Mouse (Mus musculus) limb, embryonic 12.5 days (tissue): ENCODE measurements around the gene Scn9a. TPM values are rescaled to one million over a fixed set of nuclear protein-coding genes. Genes with fewer than 3 reads are reported as not detected.

Experiments used
- ATAC-seq: fragments of 200-750 bp; cut with Nextera tagmentation; 2 replicates; pipeline ENCODE4 v1.8.0; 2017; ENCODE audit warnings: low read depth, moderate TSS enrichment; ENCODE audit not compliant: insufficient number of reproducible peaks, insufficient read depth, low FRiP score, low TSS enrichment
- H3K27ac ChIP-seq: fragments of 300-500 bp; sonication (generic); 2 replicates; pipeline ENCODE4 v1.5.1; 2016; ENCODE audit warnings: mild to moderate bottlenecking, moderate library complexity
- H3K27me3 ChIP-seq: fragments of 300-500 bp; sonication (generic); 2 replicates; pipeline ENCODE4 v1.6.1; 2016; ENCODE audit warnings: mild to moderate bottlenecking, moderate library complexity
- H3K36me3 ChIP-seq: fragments of 300-500 bp; sonication (generic); 2 replicates; pipeline ENCODE4 v1.6.1; 2016; ENCODE audit warnings: mild to moderate bottlenecking, moderate library complexity
- H3K4me1 ChIP-seq: fragments of 300-500 bp; sonication (generic); replicated peaks from 2 replicates; pipeline ENCODE4 v1.6.1; 2016
- H3K4me2 ChIP-seq: fragments of 300-500 bp; sonication (generic); 2 replicates; pipeline ENCODE4 v1.6.1; 2016; ENCODE audit warnings: mild to moderate bottlenecking, moderate library complexity
- H3K4me3 ChIP-seq: fragments of 300-500 bp; sonication (generic); replicated peaks from 2 replicates; pipeline ENCODE4 v1.5.1; 2016; ENCODE audit warnings: mild to moderate bottlenecking
- H3K9ac ChIP-seq: fragments of 300-500 bp; sonication (generic); replicated peaks from 2 replicates; pipeline ENCODE4 v1.6.1; 2016; ENCODE audit warnings: mild to moderate bottlenecking, moderate library complexity
- H3K9me3 ChIP-seq: fragments of 300-500 bp; sonication (generic); 2 replicates; pipeline ENCODE4 v1.6.1; 2016; ENCODE audit warnings: mild to moderate bottlenecking, moderate library complexity
- WGBS: fragments of 180-500 bp; shearing (Covaris S2); methylation state at CpG from one replicate; pipeline ENCODE4 v1.1.7; 2016; 5-methylcytosine and 5-hydroxymethylcytosine counted together
- polyA plus RNA-seq: library from polyadenylated mRNA; unstranded; fragments of >200 nt; fragmentation: Nextera tagmentation; extraction: Ambion mirVana; gene quantifications from 2 replicates; pipeline ENCODE4 v1.2.1, GENCODE M21; 2016

Gene Scn9a
- polyA plus RNA-seq, 1 experiment from 2014 or later, result 1.5 TPM

DNA sequence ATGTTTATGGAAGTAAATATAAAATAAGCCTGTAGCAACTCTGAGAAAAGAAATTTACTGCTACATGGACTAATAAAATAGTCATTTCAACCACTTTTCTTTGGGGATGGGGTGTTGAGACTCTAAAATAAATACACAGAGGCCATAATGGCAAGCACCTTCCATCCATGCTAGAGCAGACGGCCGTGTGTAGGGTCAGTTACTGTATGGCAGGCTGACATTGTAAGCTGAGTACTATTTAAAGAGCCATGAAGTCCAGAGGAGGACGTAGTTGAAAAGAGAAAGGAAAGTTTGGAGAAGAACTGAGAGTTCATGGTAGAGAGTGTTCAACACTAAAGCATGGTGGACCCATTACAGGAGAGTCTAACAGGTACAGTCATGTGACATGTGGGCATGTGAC is 86.5 kb downstream of the Scn9a start:
- 83% methylated on average over 3 of the region's 3 CpGs for whole genome bisulfite sequencing
- H3K27ac ChIP-seq, result no peak overlapping the region
- ATAC-seq, result no peak
- H3K4me1 ChIP-seq, result no peaks in the 10 kb centered on the region
- H3K9ac ChIP-seq, result no peak overlapping the region
- no peak overlapping the region for H3K4me3 ChIP-seq
- no peaks in the 10 kb centered on the region for H3K27me3 ChIP-seq
- no peak overlapping the region for H3K4me2 ChIP-seq
- no peaks in the 10 kb centered on the region for H3K9me3 ChIP-seq
- H3K36me3 ChIP-seq, result no peaks in the 10 kb centered on the region

DNA sequence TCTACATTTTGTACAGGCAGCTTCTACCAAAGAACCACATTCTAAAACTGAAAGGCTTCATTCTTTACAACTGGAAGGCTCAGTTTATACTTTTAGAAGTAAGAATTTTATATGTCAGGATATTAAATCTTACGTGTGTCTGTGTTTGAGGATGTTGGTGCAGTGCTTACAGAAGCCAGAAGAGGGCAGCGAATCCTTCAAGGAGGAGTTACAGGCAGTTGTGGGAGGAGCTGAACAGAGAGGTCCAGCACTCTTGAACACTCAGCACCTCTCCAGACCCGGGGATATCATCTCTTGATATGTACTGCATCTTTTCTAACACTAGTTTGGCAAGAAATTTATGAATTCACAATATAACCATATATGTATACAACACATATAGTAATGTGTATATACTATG is 114.8 kb downstream of the Scn9a start:
- Histone ChIP-seq H3K36me3 (no peaks in the 10 kb centered on the region), H3K27me3 (no peaks in the 10 kb centered on the region), H3K4me3 (no peak overlapping the region), H3K4me2 (no peak overlapping the region), H3K9ac (no peak overlapping the region), H3K9me3 (no peaks in the 10 kb centered on the region), H3K4me1 (no peaks in the 10 kb centered on the region), H3K27ac (no peak overlapping the region)
- 73% methylated on average over 3 of the region's 3 CpGs for WGBS
- no peak for ATAC-seq

GRCm38 (mm10) chr2:66511424-66511823 is 123.3 kb downstream of the Scn9a start:
- H3K9ac ChIP-seq, result no peak overlapping the region
- no peaks in the 10 kb centered on the region for H3K9me3 ChIP-seq
- no peak for ATAC-seq
- WGBS, result 72% methylated on average over 2 of the region's 2 CpGs
- H3K4me1 ChIP-seq, result no peaks in the 10 kb centered on the region
- H3K27ac ChIP-seq, result no peak overlapping the region
- no peaks in the 10 kb centered on the region for H3K27me3 ChIP-seq
- no peak overlapping the region for H3K4me3 ChIP-seq
- no peaks in the 10 kb centered on the region for H3K36me3 ChIP-seq
- H3K4me2 ChIP-seq, result no peak overlapping the region

DNA sequence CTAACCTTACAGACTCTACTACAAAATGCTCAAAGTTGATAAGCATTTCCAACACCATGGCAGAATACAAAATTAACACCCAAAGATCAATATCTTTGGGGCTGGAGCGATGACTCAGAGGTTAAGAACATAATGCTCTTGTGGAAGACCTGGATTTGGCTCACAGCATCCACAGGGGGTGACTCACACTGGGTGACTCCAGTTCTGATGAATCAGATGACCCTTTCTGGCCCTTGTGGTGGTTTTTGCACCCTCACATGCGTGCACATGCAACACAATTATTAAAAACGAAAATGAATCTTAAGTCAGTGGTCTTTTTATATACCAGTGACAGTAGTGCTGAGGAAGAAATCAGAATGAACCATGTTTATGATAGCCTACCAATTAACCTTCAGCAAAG is 126.7 kb downstream of the Scn9a start:
- no peaks in the 10 kb centered on the region for H3K27me3 ChIP-seq
- H3K36me3 ChIP-seq, result no peaks in the 10 kb centered on the region
- no peak overlapping the region for H3K9ac ChIP-seq
- no peak overlapping the region for H3K4me2 ChIP-seq
- WGBS, result 79% methylated on average over 3 of the region's 3 CpGs
- H3K9me3 ChIP-seq, result no peaks in the 10 kb centered on the region
- H3K4me1 ChIP-seq, result no peaks in the 10 kb centered on the region
- H3K4me3 ChIP-seq, result no peak overlapping the region
- ATAC-seq, result no peak
- no peak overlapping the region for H3K27ac ChIP-seq

DNA sequence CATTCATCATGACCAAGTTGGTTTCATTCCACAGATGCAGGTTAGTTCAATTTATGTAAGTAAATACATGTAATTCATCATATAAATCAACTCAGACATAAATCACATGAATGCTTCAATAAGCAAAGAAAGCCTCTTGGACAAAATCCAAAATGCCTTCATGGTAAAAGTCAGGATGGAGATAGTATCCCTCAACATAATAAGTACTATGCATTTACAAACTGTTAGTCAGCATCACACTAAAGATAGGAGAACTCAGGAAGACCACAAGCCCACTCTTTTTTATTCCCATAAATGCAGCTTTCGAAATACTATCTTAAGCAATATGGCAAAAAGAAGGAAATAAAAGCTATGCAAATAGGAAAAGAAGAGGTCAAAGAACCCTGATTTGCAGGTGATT is 127.1 kb downstream of the Scn9a start:
- WGBS, result 93% methylated on average over 1 of the region's 1 CpGs
- Histone ChIP-seq H3K27me3 (no peaks in the 10 kb centered on the region), H3K4me3 (no peak overlapping the region), H3K27ac (no peak overlapping the region), H3K9me3 (no peaks in the 10 kb centered on the region), H3K4me1 (no peaks in the 10 kb centered on the region), H3K9ac (no peak overlapping the region), H3K36me3 (no peaks in the 10 kb centered on the region), H3K4me2 (no peak overlapping the region)
- ATAC-seq, result no peak

DNA sequence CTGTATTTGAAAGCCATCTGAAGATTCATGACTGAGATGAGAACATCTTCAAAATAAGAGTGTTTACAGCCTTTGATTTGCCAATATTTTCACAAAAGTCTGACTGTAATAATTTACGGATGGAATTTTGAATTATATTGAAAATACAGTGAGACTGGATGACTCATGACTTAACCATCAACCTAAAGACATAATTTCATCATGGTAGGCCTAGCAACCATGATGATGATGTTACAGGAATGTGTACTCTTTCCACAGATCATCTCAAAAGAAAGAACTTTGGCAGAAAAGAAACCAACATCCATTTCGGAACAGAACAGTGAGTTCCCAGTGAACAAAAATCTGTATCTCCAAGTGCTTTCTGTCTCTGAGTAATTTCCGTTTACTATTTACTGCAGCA is 132.6 kb downstream of the Scn9a start:
- Histone ChIP-seq H3K9me3 (no peaks in the 10 kb centered on the region), H3K4me3 (no peak overlapping the region), H3K9ac (no peak overlapping the region), H3K36me3 (no peaks in the 10 kb centered on the region), H3K4me2 (no peak overlapping the region), H3K27me3 (no peaks in the 10 kb centered on the region), H3K4me1 (no peaks in the 10 kb centered on the region), H3K27ac (no peak overlapping the region)
- ATAC-seq, result no peak
- 92% methylated on average over 3 of the region's 3 CpGs for WGBS

- Histone ChIP-seq H3K36me3 (no peaks in the 10 kb centered on the region), H3K4me1 (no peaks in the 10 kb centered on the region), H3K27ac (no peak overlapping the region), H3K27me3 (no peaks in the 10 kb centered on the region), H3K9ac (no peak overlapping the region), H3K4me3 (no peak overlapping the region), H3K4me2 (no peak overlapping the region), H3K9me3 (no peaks in the 10 kb centered on the region)
- 86% methylated on average over 8 of the region's 8 CpGs for WGBS
- ATAC-seq, result no peak
Measured at GRCm38 (mm10) chr2:66494556-66494955, 140.2 kb downstream of the Scn9a start.

DNA sequence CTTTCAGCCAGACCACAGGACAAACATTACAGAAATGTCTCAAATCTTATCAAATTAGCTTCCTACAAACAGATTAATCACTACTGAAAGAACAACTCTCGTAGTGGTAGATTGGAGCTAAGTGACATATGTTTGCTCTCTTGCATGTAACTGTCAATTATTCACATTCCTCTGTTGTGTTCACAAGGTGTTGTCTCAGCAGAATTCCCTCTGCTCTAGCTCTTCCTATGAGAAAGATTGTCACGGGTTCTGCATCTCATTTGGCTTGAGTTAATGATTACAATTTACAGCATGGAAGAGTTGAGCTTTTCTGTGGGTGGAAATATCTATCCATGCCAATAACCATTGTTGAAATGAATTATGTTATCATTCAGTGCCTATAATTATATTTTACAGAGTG is 156.4 kb downstream of the Scn9a start:
- ATAC-seq, result no peak
- no peak overlapping the region for H3K27ac ChIP-seq
- H3K4me2 ChIP-seq, result no peak overlapping the region
- no peak overlapping the region for H3K4me3 ChIP-seq
- no peaks in the 10 kb centered on the region for H3K36me3 ChIP-seq
- no peaks in the 10 kb centered on the region for H3K9me3 ChIP-seq
- no peaks in the 10 kb centered on the region for H3K27me3 ChIP-seq
- WGBS, result 73% methylated on average over 2 of the region's 2 CpGs
- no peak overlapping the region for H3K9ac ChIP-seq
- no peaks in the 10 kb centered on the region for H3K4me1 ChIP-seq

DNA sequence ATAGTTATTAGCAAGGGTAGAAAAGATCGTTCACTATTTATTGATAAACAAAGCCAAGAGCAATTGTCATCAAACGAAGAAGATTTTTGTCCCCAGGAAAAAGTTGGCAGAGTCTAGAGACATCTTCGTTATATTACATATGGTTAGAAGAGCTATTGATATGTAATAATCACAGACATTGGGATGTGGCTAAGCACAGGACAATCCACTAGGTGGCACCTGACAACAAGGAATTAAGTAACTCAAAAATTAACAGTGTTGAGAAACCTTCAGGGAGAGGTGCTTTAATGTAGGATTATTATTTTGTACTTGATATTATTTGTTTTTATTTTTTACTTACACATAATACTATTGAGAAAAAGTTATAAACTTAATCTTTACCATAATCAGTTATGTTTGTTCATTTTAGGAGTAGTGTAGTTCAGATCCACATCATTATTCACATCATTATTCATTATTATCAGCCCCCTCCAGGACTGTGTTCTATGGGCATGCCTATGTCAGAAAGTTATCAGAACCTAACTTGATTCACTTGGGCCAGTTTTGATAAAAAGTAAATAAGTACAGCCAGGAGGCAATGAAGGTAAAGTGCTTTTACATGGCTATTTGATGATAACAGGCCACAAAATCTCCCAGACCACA is 161.5 kb downstream of the Scn9a start:
- ATAC-seq, result no peak
- H3K36me3 ChIP-seq, result no peaks in the 10 kb centered on the region
- H3K27me3 ChIP-seq, result no peaks in the 10 kb centered on the region
- no peaks in the 10 kb centered on the region for H3K9me3 ChIP-seq
- WGBS, result 53% methylated on average over 3 of the region's 3 CpGs
- H3K4me2 ChIP-seq, result no peak overlapping the region
- H3K9ac ChIP-seq, result no peak overlapping the region
- H3K4me3 ChIP-seq, result no peak overlapping the region
- H3K4me1 ChIP-seq, result no peaks in the 10 kb centered on the region
- no peak overlapping the region for H3K27ac ChIP-seq

DNA sequence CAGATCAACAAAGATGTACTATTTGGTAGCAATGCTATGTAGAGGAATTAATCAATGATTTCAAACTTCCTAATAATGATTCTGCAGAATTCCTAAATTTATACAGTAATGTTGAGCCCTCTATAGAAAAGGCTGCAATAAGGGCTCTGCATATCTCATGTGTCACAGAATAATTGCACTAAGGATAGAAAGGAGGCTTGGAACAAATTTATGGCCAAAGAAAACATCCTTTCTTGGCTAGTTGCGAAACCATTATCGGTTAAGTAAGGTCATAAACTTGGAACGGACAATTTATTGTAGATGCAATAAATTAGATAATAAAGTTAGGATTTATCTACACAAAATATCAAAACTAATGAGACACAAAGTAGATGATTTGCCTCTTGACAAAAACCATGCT is 169.3 kb downstream of the Scn9a start:
- 46% methylated on average over 3 of the region's 3 CpGs for WGBS
- Histone ChIP-seq H3K9me3 (no peaks in the 10 kb centered on the region), H3K27ac (no peak overlapping the region), H3K4me3 (no peak overlapping the region), H3K4me2 (no peak overlapping the region), H3K9ac (no peak overlapping the region), H3K27me3 (no peaks in the 10 kb centered on the region), H3K36me3 (no peaks in the 10 kb centered on the region), H3K4me1 (no peaks in the 10 kb centered on the region)
- ATAC-seq, result no peak

- Histone ChIP-seq H3K9ac (no peak overlapping the region), H3K4me1 (no peaks in the 10 kb centered on the region), H3K36me3 (no peaks in the 10 kb centered on the region), H3K4me3 (no peak overlapping the region), H3K27me3 (no peaks in the 10 kb centered on the region), H3K9me3 (no peaks in the 10 kb centered on the region), H3K4me2 (no peak overlapping the region), H3K27ac (no peak overlapping the region)
- peak; percentile 37; the same call in 1 of the 2 replicates for ATAC-seq
- WGBS, result 85% methylated on average over 2 of the region's 2 CpGs
Measured at GRCm38 (mm10) chr2:66464874-66465458, 169.8 kb downstream of the Scn9a start.

DNA sequence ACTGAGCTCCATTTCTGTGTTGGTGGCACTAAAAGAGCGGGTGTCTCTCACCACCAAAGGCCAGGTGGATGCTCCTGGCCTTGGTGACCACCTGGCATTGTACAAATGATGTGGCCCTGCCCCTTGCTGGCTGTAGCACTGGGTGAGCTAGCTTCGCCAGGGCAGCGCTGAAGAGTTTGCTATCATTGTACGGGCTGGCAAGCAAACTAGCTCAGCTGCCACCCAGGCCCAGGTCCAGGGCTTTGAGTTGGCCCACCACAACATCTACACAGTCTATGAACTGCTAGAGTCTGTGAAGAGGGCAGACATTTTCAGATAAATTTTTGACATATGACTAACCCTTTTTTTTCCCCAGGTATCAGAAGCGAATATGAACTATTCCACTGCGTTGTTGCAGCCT is 170.8 kb downstream of the Scn9a start:
- no peak overlapping the region for H3K4me2 ChIP-seq
- 85% methylated on average over 6 of the region's 6 CpGs for WGBS
- no peak overlapping the region for H3K27ac ChIP-seq
- no peaks in the 10 kb centered on the region for H3K4me1 ChIP-seq
- no peak overlapping the region for H3K4me3 ChIP-seq
- H3K9ac ChIP-seq, result no peak overlapping the region
- H3K9me3 ChIP-seq, result no peaks in the 10 kb centered on the region
- ATAC-seq, result no peak
- no peaks in the 10 kb centered on the region for H3K36me3 ChIP-seq
- H3K27me3 ChIP-seq, result no peaks in the 10 kb centered on the region
